Mouse (Mus musculus) CD4-positive, CD25-positive, alpha-beta regulatory T cell, adult 4 months (primary cell): ENCODE measurements at regions not wholly inside any gene's neighbourhood (a gene's known extent, or its start where the extent isn't known, plus 50 kb on each side); places are given as distances from the start of the nearest gene placed in this dataset.

ENCODE experiments used
- ATAC-seq: one replicate; pipeline ENCODE4 v1.8.0; 2017

GRCm38 (mm10) chr1:182224836-182225235 is 57.8 kb downstream of the Degs1 start:
- peak; percentile 91 for ATAC-seq

GRCm38 (mm10) chr1:182223815-182224214 is 58.8 kb downstream of the Degs1 start:
- ATAC-seq = peak; percentile 57
